Mouse (Mus musculus) midbrain, embryonic 14.5 days (tissue): ENCODE measurements at regions not wholly inside any gene's neighbourhood (a gene's known extent, or its start where the extent isn't known, plus 50 kb on each side); places are given as distances from the start of the nearest gene placed in this dataset.
A peak's percentile ranks its signal among the peaks of the same experiment; 100 is the strongest.

Source experiments
- ATAC-seq: fragments of 200-750 bp; cut with Nextera tagmentation; 2 replicates; pipeline ENCODE4 v1.8.0; 2017; ENCODE audit warnings: moderate number of reproducible peaks, moderate library complexity; ENCODE audit not compliant: low FRiP score, low TSS enrichment
- DNase-seq: peaks from one replicate; pipeline ENCODE4 v3.0.0-alpha.2; 2015
- H3K27ac ChIP-seq: fragments of 300-500 bp; sonication (generic); replicated peaks from 2 replicates; pipeline ENCODE4 v1.5.1; 2014; ENCODE audit warnings: mild to moderate bottlenecking, low read depth, low read length, moderate library complexity
- H3K27me3 ChIP-seq: fragments of 300-500 bp; sonication (generic); 2 replicates; pipeline ENCODE4 v1.6.1; 2014; ENCODE audit warnings: low read length, control low read depth, mixed read lengths; ENCODE audit not compliant: control insufficient read depth, insufficient read depth
- H3K36me3 ChIP-seq: fragments of 300-500 bp; sonication (generic); 2 replicates; pipeline ENCODE4 v1.6.1; 2014; ENCODE audit warnings: low read length, control low read depth; ENCODE audit not compliant: control insufficient read depth, insufficient read depth
- H3K4me1 ChIP-seq: fragments of 300-500 bp; sonication (generic); 2 replicates; pipeline ENCODE4 v1.6.1; 2014; ENCODE audit warnings: mild to moderate bottlenecking, antibody characterized with exemption, low read length, control low read depth; ENCODE audit not compliant: control insufficient read depth, insufficient read depth
- H3K4me2 ChIP-seq: fragments of 300-500 bp; sonication (generic); 2 replicates; pipeline ENCODE4 v1.6.1; 2014; ENCODE audit warnings: mild to moderate bottlenecking, low read length, moderate library complexity
- H3K4me3 ChIP-seq: fragments of 300-500 bp; sonication (generic); replicated peaks from 2 replicates; pipeline ENCODE4 v1.5.1; 2014; ENCODE audit warnings: low read depth, low read length
- H3K9ac ChIP-seq: fragments of 300-500 bp; sonication (generic); replicated peaks from 2 replicates; pipeline ENCODE4 v1.6.1; 2014; ENCODE audit warnings: mild to moderate bottlenecking, low read length, moderate library complexity
- H3K9me3 ChIP-seq: fragments of 300-500 bp; sonication (generic); 2 replicates; pipeline ENCODE4 v1.6.1; 2016; ENCODE audit warnings: low read length, control low read depth, mixed read lengths; ENCODE audit not compliant: control insufficient read depth
- WGBS: fragments of 180-500 bp; shearing (Covaris S2); extraction: QIAGEN DNeasy Blood & Tissue Kit; methylation state at CpG from one replicate; pipeline ENCODE4 v1.1.7; 2014; 5-methylcytosine and 5-hydroxymethylcytosine counted together

- H3K4me1 ChIP-seq, result no peaks in the 10 kb centered on the region
- H3K36me3 ChIP-seq, result no peaks in the 10 kb centered on the region
- H3K4me3 ChIP-seq, result no peak overlapping the region
- H3K4me2 ChIP-seq, result no peak overlapping the region
- H3K27me3 ChIP-seq, result no peaks in the 10 kb centered on the region
- no peak overlapping the region for H3K27ac ChIP-seq
- DNase-seq, result no peak
- H3K9ac ChIP-seq, result no peak overlapping the region
- ATAC-seq, result no peak
- 41% methylated on average over 1 of the region's 1 CpGs for WGBS
- no peaks in the 10 kb centered on the region for H3K9me3 ChIP-seq
Measured at GRCm38 (mm10) chr8:103313576-103313975, 528.1 kb upstream of the Cdh11 start.

DNA sequence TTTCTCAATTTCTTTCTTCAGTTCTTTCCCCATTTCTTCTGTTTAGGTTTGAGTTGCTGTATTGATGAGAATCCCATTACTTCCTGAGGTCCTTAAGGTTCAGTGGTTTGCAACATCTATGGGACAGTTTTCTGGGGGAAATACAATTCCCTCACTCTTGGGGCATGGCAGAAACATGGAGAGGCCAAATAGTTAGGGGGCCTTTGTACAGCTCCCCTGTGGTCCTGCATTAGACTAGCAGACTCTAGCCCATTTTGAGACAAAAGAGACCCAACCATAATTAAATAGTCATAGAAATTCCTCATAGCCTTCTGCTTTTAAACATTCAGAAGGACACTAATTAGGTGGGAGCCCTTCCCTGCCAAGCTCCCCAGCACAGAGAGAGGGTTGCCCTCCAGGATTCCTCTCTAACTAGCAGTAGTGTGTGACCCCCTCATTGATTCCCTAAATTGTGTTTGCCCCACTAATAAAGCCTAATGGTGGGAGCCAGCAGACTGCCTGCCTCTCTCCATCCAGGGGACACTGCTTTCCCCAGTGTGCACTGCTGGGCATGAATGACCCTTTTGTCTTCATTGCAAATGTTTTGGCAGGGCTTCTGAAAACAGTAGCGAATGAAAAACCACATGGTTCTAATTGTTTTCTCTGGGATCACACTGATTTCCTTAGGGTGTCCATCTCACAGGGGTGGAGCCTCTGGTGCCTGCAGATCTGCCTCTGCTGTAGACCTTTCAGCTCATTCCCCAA is 529.0 kb upstream of the Cdh11 start:
- Histone ChIP-seq H3K4me2 (no peak overlapping the region), H3K9ac (no peak overlapping the region), H3K4me1 (no peaks in the 10 kb centered on the region), H3K36me3 (no peaks in the 10 kb centered on the region), H3K27ac (no peak overlapping the region), H3K4me3 (no peak overlapping the region), H3K9me3 (no peaks in the 10 kb centered on the region), H3K27me3 (no peaks in the 10 kb centered on the region)
- 9% methylated on average over 1 of the region's 1 CpGs for WGBS
- peak; percentile 80 for ATAC-seq
- DNase-seq, result peak; percentile 66

DNA sequence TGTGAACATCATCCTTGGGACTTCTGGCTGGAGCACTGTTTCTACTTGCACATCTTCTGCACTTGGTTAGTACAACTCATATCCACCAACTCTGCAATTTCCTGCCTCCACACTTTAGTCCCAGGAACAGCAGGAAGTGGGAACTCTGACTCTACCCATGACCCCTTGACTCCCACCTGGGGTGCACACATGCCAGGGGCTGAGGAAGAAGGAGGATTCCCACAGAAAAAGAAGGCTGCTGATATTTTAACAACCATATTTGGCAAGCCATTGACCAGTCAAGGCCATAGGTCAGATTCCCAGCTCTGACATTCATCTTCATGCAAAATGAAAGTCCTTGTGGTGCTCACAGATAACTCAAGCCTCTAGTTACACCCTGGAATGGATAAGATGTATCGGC is 530.3 kb upstream of the Cdh11 start:
- ATAC-seq (no peak), DNase-seq (no peak)
- H3K27me3 ChIP-seq, result no peaks in the 10 kb centered on the region

GRCm38 (mm10) chr8:103316691-103317091 is 531.2 kb upstream of the Cdh11 start:
- DNase-seq, result no peak
- Histone ChIP-seq H3K27me3 (no peaks in the 10 kb centered on the region), H3K4me2 (no peak overlapping the region), H3K4me3 (no peak overlapping the region), H3K9me3 (no peaks in the 10 kb centered on the region), H3K9ac (no peak overlapping the region), H3K36me3 (no peaks in the 10 kb centered on the region), H3K4me1 (no peaks in the 10 kb centered on the region), H3K27ac (no peak overlapping the region)
- 44% methylated on average over 5 of the region's 5 CpGs for WGBS
- ATAC-seq, result no peak

More for the DNA sequence above, 530.3 kb upstream of the Cdh11 start:
- H3K27ac ChIP-seq, result no peak overlapping the region
- H3K9ac ChIP-seq, result no peak overlapping the region
- H3K4me2 ChIP-seq, result no peak overlapping the region
- no peaks in the 10 kb centered on the region for H3K36me3 ChIP-seq
- H3K4me1 ChIP-seq, result no peaks in the 10 kb centered on the region
- H3K9me3 ChIP-seq, result no peaks in the 10 kb centered on the region
- no peak overlapping the region for H3K4me3 ChIP-seq
- WGBS, result 86% methylated on average over 1 of the region's 1 CpGs

DNA sequence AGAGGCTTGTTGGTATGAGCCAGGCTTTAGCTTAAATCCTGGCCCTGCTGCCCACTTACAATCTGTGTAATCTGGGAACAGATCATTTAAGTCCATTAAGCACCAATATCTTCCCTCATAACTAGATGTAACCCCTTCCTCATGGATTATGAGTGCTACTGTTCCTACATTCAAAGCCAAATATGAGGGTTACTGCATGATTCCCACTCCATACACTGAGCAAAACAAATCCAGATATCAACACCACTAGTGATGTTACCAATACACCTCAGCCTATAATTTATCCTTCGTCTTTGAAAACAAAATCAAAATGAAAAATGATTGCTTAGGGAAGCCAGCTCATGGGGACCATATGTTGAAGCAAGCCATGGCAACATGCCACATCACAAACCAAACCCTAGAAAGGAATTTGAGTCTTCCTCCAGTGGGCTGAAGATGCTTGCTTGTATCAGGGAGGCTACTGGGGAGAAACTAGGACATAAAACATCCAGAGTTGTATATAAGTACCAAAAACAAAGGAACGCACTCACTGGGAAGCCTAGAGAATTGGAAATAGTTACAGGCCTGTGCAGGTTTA is 531.8 kb upstream of the Cdh11 start:
- ATAC-seq, result no peak
- no peak for DNase-seq
- H3K27me3 ChIP-seq, result no peaks in the 10 kb centered on the region
- H3K9me3 ChIP-seq, result no peaks in the 10 kb centered on the region
- WGBS, result 96% methylated on average over 2 of the region's 2 CpGs
- H3K4me2 ChIP-seq, result no peak overlapping the region
- H3K4me3 ChIP-seq, result no peak overlapping the region
- no peak overlapping the region for H3K9ac ChIP-seq
- H3K36me3 ChIP-seq, result no peaks in the 10 kb centered on the region
- no peak overlapping the region for H3K27ac ChIP-seq
- no peaks in the 10 kb centered on the region for H3K4me1 ChIP-seq

GRCm38 (mm10) chr8:103324016-103324665 is 538.7 kb upstream of the Cdh11 start:
- no peaks in the 10 kb centered on the region for H3K9me3 ChIP-seq
- DNase-seq (no peak), ATAC-seq (no peak)
- no peak overlapping the region for H3K4me3 ChIP-seq
- no peaks in the 10 kb centered on the region for H3K36me3 ChIP-seq
- H3K9ac ChIP-seq, result no peak overlapping the region
- no peaks in the 10 kb centered on the region for H3K27me3 ChIP-seq
- H3K4me2 ChIP-seq, result no peak overlapping the region
- no peak overlapping the region for H3K27ac ChIP-seq
- no peaks in the 10 kb centered on the region for H3K4me1 ChIP-seq

DNA sequence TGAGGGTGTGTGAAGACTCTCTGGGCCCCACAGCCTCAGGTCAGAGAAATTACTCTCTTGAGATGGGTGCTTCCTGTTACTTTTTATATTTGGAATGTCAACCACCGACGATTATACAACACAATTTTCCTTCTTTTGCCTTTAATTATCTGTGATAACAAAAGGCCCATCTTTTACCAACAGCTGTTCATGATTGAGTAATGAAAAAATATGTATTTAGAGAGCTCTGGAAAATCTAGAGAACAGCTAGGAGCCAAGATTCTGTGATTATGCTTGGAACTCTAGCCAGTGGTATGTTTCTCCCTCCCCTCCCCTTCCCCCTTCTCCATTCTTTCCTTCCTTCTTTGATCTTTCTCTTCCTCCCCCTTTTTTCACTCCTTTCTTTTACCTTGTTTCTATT is 546.0 kb upstream of the Cdh11 start:
- 89% methylated on average over 2 of the region's 2 CpGs for WGBS
- DNase-seq (no peak), ATAC-seq (no peak)
- H3K27ac ChIP-seq, result no peak overlapping the region
- no peak overlapping the region for H3K4me3 ChIP-seq
- H3K4me2 ChIP-seq, result no peak overlapping the region
- H3K4me1 ChIP-seq, result no peaks in the 10 kb centered on the region
- no peak overlapping the region for H3K9ac ChIP-seq
- no peaks in the 10 kb centered on the region for H3K27me3 ChIP-seq
- no peaks in the 10 kb centered on the region for H3K36me3 ChIP-seq
- H3K9me3 ChIP-seq, result no peaks in the 10 kb centered on the region

GRCm38 (mm10) chr8:103337314-103337713 is 551.9 kb upstream of the Cdh11 start:
- 89% methylated on average over 3 of the region's 3 CpGs for WGBS

DNA sequence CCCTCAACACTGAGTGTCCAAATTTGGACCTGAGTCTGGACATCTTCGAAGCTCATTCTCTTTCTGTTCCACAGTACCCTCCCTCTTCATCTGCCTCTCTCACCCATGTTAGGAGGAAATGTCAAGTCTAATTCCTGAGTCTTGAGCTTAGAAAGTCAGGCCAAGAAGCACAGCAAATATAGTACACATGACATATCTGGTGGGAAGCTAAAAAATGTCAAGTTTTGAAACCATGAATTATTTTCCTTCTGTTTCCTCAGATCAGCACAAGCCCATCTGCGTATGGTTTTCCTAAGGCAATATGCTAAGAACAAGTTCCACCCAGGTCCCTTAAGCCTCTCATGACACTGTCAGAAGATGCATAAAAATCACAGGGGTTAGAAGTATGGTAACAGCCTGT is 553.6 kb upstream of the Cdh11 start:
- DNase-seq (no peak), ATAC-seq (no peak)
- no peaks in the 10 kb centered on the region for H3K27me3 ChIP-seq
- no peaks in the 10 kb centered on the region for H3K4me1 ChIP-seq
- H3K9ac ChIP-seq, result no peak overlapping the region
- no peaks in the 10 kb centered on the region for H3K9me3 ChIP-seq
- no peak overlapping the region for H3K4me3 ChIP-seq
- no peaks in the 10 kb centered on the region for H3K36me3 ChIP-seq
- no peak overlapping the region for H3K27ac ChIP-seq
- no peak overlapping the region for H3K4me2 ChIP-seq
- WGBS, result 97% methylated on average over 2 of the region's 2 CpGs

More at GRCm38 (mm10) chr8:103337314-103337713, 551.9 kb upstream of the Cdh11 start:
- Histone ChIP-seq H3K4me3 (no peak overlapping the region), H3K27me3 (no peaks in the 10 kb centered on the region), H3K36me3 (no peaks in the 10 kb centered on the region), H3K27ac (no peak overlapping the region), H3K4me1 (no peaks in the 10 kb centered on the region), H3K4me2 (no peak overlapping the region), H3K9me3 (no peaks in the 10 kb centered on the region), H3K9ac (no peak overlapping the region)
- no peak for ATAC-seq
- no peak for DNase-seq
